Mouse (Mus musculus) adrenal gland (tissue): Measurements from ENCODE around the gene Tnik.

ENCODE experiments used
- intact Hi-C: fragments of 180-260 bp; cut with DNase I; formaldehyde crosslinking; loops from one replicate; pipeline ENCODE4 v1.15.1; 2025

The Tnik gene

DNA sequence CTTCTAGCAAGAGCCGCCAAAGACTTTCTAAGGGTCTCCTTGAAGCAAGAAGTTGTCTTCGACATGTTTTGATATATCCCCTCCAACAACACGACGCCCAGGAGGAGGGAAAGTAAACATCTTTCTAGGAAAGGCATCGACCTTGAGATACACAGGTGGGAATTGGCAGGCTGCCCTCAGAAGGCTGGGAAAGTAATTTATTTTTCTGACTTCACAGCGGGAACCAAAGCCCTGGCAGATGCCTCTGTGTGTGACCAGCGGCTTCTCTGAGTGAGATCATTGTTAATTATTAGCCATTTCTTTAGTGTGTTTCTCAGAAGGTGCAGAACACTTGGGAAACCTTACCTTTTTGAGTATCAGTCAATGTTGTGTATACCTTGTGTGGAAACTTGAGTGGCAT, 328.3 kb downstream of the Tnik start:
- intact Hi-C loops: no loop called here

DNA sequence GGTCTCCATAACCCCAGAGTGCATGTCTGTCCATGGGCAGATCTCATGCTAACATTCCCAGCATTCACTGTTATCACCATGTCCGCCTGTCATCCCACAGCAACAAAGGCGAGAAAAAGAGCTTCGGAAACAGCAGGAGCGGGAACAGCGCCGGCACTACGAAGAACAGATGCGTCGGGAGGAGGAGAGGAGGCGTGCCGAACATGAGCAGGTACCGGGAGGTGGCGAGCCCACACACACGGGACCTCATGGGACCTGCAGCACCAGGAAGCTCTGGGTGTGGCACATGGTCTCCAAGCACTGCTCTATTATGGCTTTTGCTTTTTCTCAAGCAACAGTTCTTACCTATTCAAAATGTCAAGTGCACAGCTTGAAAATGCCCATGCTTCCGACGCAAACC, 330.9 kb downstream of the Tnik start:
- intact Hi-C loops: no loop called here

DNA sequence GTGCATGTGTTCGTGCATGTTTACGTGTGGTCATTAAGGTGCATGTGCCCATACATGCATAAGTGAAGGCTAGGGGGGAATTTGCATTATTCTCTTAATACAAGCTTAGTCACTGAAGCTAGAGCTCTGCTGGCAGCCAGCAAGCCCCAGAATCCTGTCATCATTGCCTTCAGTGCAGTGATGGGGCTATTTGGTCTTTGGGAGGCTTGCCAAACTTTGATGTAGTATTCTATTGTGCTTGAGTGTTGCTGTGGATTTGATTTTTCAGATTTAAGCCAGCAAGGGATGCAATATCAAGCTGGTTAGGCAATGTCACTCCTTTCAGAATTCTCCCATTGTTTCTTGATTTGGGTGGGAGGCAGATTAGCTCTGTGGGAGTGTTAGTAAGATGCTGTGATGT, 336.5 kb downstream of the Tnik start:
- intact Hi-C loops: no loop called here

DNA sequence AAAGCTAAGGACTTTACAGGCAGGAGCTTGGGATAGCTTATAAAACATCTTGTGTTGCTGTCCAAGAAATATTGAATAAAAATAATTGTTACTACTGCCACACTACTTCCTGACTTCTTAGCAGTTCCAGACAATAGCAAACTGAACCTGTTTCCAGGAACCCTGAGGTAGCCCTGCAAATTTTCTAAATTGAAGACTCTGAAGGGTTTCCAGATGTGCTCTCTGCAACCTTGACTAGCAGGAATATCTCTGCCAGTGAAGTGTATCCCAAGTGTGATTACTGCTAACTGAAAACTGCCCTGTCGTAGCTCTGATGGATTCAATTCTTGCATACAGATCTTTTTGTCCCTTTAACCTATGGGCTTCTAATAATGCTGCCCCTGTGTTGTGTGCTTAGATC, 343.7 kb downstream of the Tnik start:
- intact Hi-C loops: no loop called here

DNA sequence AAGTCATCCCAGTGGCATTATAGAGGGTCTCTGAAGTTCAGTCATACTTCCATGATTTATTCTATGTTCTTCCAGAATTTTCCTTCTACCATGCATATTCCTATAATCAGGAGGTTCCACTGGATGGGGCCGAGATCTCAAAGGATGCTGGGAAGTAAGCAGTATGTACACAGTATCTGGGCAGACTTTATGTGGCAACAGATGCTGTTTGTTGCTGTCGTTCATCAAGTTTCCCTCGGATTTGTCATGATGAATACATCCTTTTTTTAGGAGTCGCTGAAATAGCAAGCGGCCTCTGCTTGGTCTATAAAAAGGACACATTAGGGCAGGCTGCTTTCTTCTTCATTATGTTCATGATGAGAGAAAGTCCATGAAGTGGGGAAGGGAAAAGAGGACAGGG, 349.3 kb downstream of the Tnik start:
- intact Hi-C loops: no loop called here

DNA sequence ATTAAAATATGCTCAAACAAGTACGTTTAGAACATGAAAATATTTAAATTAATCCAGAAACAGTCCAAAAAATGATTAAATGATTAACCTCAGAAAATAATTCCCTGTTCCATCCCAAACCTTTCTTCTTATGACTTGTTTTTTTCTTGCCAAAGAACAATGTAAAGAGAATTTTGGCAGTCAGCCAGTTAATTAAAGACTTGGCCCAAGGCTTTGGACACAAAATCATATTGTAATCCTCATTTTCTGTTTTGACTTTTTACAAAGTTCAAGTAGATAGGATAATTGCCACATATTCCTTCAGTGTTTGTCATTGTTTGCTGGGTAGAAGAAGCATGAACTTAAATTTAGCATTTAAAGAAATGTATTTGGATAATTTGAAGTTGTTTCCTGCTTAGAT, 353.4 kb downstream of the Tnik start:
- intact Hi-C loops: no loop called here

DNA sequence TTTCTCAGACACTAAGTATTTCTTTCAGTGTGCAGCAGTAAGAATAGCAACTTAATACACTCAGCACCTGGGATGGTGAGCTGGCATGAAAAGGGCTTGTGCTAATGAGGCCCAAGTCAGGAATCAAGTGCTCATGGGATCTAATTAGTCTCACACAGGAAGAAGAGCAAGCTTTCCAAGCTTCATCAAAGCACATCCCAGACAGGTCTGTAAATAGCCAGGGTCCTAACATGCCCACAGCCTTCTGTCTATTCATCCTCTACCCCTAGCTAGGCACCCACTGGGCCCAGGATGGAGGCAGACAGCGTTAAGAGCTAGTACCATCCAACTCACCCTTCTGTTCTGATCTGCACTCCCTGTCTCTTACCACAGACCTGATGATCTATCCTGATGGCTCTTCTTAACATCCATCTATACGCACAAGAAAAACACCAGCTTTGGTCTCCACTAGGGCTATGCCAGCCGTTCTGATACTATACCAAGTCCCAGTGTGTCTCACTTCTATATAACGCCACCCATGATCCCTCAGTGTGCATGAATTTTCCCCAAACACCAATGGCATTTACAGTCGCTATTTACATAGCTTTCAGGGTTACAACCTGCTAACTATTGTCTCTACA, 354.1 kb downstream of the Tnik start:
- intact Hi-C loops: no loop called here

DNA sequence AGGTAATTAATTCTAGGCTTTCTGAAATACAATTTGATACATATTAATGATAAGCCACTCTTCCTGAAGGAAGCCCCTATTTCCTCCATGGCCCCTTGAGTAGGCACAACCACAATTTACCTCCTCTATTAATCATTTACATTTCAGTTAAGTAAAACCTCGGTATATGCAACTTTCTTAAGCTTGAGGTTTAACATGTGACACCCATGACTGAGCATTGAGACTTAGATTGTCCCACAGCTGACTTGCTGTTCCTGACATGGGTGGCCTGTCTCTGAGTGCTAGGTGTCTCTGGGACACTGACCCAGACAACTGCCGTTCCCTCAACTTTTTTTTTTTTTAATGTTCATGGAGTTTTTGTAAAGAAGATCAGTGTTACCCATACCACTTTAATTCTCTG, 358.8 kb downstream of the Tnik start:
- intact Hi-C loops: no loop called here

DNA sequence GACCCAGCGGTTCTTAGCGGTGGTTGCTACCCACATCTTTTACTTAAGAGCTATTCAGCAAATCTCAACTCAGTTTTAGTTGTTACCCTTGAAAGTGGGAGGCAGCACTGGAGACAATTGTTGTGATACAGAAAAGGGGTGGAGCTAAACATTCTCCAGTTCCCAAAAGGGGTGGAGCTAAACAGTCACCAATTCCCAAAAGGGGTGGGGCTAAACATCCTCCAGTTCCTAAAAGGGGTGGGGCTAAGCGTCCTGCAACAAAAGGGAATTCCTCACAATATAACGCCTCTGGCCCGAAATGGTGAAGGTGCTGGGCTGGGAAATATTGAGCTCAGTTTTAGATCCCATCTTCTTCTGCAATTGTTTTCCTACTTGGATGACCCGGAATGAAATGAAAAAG, 363.8 kb downstream of the Tnik start:
- intact Hi-C loops: no loop called here

DNA sequence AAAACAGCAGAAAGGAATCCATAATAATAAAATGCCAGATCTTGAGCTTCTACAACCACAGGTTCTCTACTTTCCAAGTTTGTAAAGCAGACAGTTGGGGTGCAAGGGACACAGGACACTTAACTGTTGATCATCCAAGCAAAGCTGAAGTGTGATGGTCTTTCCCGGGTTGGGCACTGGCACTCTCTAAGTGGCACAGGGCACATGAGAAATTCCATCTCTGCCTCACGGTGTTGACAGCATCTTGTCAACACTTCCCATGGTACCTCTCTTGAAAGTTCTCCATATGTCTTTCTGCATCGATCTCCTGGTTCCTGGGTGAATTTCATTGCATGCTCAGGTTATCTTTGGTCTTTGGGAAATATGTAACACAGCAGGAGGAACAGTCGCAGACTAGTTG, 373.8 kb downstream of the Tnik start:
- intact Hi-C loops: no loop called here

DNA sequence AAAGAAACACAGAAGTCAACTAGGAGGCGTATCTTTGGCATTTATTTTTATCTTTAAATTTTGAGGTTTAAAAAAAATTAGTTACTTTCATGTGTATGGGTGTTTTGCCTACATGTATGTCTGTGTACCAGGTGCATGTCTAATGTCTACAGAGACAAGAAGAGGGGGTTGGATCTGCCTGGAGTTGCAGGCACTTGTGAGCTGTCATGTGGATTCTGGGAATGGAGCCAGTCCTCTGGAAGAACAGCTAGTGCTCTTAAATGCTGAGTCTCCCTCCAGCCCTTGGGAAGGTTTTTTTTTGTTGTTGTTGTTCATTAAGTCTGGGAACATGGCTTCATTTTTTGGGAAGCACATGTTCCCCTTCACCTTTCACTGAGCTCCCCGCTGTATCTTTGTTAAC, 375.9 kb downstream of the Tnik start:
- intact Hi-C loops: no loop called here

DNA sequence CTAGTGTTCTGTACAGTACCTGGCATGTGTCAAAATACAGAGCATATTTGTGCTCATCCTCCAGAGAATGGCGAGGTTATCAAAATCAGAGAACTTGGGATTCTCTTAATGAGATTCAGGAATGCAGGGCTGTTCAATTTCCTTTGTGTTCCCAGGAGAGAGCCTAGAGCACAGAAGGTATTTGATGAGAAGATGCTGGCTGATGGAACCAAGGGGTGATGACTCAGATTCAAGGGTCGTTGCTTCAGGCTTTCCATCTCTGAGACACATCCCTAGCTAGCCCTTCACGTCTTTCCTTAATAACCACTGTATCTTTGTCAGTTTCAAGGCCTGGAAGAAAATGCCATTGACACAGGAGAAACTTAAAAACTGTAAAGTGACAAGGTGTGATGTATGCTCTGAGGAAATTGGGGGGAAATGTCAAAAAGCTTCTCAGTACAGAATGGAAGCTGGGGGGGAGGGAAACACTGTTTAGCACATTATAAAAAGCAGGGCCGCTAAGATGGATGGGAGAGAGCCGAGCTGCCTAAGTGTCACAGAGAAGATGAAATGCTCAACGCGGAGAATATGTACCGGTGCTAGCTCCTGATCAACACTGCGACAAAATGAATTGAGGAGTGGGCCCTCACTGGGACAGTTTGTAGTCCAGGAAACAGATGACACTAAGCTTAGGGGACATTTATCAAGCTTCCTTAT, 380.4 kb downstream of the Tnik start:
- intact Hi-C loops: no loop called here

DNA sequence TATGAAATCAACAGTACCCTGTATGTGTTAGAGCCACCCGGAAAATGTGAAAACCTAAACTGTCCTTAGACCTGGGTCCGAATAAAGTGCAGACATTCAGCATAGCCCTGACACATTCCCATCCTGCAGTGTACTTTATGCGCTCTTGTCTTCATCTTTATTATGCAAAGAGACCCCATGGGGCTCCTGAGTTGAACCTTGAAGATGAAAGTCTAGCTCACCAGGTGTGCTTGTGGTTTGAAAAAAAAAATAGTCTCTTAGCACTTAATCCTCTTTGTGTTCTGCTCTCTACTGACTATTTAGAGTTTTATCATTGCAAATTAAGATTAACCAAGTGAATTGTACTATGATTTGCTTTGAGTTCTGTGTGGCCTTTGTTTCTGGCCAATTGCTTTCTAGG, 389.6 kb downstream of the Tnik start:
- intact Hi-C loops: no loop called here

DNA sequence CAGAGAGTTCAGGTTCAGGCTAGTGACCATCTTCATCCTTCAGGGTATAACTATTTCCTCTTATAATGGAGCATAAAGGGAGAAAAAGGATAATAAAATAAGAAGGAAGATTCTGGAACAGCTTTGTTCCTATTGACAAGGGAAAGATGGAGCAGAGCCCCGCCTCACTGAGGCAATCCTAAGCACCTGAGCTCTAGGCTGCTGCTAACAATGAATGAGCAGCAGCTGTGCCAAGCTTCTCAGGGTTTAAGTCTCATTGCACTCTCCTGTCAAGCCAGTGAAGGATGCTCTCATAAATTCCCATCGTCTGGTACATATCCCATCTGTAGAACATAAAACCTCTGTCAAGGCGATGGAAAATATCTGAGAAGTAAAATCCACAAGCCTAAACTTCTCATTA, 390.0 kb downstream of the Tnik start:
- intact Hi-C loops: no loop called here

DNA sequence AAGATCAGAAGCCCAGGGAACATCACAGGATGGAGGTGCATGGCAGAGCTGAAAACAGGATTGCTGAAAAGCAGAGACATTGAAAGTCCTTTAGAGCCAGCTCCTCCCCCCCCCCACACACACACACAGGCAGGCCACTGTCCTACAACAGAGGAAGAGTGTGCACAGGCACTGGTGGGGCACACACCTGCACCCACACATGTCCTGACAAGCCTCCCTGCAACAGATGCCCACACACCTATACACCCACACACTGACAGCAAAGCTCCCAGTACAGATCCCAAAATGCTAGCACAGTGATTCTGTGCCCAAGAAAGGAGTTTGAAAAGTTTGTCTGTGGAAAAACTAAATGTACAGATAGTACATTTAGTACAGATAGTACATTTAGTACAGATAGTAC, 391.7 kb downstream of the Tnik start:
- intact Hi-C loops: no loop called here

DNA sequence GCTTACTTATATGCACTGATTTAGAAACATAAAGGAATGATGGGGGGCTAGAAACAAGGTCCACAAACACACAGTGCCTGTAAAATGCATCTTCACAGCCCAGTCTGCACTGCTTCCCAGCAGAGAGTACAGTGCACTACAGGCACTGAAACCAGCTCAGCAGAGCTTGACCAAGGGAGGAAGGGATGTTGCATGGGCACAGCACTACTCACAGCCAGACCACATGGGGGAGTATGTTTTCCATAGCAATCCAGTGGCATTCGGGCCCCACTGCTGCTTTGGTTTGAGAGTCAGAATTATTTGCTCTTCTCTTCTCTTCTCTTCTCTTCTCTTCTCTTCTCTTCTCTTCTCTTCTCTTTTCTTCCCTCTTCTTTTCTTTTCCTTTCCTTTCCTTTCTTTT, 395.3 kb downstream of the Tnik start:
- intact Hi-C loops: no loop called here

DNA sequence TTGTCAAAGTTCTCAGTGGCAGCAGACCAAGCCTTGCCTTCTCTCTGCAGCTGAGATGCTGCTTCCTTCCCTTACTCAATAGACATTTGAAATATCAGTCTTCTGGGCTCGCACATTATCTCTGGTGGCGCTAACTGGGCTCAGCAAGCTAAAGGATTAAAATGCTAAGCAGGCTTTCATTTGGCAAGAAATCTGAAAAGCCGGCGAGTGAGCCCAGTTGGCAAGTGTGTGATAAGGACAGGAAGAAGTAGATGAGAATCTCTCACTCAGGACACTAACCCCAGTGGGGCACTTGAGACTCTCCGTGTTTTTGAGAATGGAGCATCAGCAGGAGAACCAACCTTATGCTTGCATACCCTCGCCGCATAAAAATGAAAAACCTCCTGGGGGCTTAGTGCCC, 417.8 kb downstream of the Tnik start:
- intact Hi-C loops: no loop called here

DNA sequence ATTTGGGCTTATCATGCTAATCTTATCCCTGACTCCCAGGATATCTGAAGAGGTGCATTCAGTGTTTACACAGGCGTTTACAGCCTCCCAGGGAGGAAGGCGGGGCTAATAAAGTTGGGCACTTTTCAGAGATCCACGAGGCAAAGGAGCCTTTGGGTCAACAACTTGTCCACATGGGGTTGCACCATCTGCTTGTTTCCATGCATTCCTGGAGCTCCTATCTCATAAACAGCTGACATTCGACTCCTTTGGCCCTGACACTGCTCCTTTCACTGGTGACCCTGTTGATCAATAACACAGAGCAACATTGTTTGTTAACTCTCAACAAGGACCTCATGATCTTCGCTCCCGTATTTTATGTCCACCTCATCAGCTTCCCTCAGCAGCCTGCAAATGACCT, 418.9 kb downstream of the Tnik start:
- intact Hi-C loops: no loop called here

DNA sequence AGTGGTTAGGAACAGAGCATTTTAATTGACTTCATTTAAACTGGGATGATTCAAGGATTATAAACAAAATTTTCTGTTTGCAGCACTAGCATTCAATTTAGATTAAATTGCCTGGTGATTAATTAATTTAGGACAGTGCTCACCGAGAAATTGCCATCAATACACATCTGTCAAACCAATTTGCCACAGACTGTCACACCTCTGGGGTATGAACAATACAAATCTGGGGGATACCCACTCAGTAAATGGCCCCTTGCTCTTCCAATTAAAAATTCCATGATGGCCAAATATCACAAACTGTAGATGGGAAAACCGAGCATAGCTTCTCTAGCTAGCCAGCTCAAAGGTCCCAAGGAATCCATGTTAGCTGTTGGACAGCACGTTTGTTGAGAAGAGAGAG, 419.4 kb downstream of the Tnik start:
- intact Hi-C loops: no loop called here

DNA sequence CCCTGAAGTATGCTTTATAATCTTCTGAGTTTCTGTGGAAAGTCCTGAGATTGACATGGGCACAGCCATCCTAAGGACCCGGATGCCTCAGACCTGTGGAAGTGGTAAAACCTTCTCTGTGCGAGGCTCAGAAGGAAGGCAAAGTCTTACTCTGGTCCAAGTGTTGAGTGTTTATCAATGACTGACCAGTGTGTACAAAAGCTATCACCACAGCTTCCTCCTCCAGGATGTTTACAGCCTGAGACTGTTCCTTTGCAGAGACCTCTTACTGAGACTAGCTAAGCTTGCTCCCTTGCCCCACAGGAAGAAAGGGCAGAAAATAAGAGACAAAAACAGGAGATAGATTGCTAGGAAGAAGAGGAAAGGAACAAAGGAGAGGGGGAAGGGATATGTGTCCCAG, 422.5 kb downstream of the Tnik start:
- intact Hi-C loops: no loop called here

DNA sequence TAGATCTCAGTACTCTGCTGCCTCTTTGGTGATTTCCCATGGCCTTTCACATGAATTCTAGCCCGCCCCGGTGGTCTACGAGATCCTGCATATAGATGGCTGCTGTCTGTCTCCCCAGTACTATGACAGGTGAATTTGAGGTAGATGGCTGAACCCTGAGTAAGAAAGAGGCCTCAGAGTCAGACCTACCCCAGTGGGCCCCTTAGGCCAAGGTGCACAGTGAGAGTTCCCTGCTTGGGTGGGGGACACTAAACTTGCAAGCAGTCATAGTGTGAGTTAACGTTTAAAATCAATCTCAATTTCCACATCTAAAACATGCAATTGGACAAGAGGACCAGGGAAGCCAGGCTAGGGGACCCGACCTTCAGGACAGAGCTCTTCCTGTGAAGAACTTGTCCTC, 431.8 kb downstream of the Tnik start:
- intact Hi-C loops: no loop called here

DNA sequence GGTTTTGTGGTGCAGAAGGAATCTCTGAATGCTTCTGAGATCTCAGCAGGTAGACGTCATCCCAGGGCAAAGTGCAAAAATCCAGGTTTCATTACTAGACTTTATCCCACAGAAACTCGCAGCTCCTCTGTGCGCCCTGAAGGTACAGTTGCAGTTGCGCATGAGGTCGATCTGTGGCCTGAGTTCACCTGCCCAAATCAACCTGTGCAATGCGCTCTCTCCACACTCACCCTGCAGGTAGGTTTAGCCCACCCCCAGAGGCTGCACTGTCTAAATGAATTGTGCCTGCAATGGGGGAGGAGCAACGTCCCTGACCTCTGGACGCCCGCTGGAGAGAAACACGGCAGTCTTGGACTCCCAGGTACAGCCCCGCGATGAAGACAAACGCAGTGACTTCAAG, 432.6 kb downstream of the Tnik start:
- intact Hi-C loops: no loop called here

DNA sequence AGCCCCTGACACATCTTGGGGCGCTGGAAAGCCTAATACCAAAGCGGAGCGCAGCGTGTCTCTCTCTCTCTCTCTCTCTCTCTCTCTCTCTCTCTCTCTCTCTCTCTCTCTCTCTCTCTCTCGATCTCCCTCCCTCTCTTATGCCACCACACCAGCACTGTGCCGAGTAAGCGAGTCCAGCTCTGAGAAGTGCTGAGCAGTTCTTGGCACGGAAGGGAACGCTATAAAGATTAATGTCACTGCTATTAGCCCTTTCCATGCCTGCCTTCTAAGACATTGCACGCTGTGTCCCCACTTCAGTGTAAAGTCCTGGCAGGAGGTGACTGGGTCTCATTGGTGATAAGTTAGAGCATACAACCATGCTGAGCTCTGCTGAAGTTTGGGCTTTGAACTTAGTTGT, 433.1 kb downstream of the Tnik start:
- intact Hi-C loops: no loop called here

DNA sequence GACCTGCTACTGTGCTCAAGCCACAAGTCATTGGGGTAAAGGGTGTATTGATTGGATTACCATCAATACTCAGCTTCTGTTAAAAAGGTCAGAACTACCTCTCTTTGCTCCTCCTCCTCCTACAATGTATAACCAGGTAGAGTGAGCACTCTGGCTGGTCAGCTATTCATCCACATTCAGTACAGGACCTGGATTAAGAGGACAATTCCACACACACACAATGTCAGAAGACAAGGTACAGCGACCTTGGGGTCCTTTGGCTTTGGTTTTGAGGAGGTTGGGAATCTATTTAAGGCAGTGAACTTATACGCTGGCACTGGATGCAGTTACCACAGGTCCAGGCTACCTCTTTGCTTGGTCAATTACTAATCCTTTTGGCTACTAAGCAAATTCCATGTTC, 434.8 kb downstream of the Tnik start, which contains the start of gene Slc2a2:
Slc2a2 (plus strand) TSS at position 107 of the 400 bp plus-strand sequence.
- intact Hi-C loops: no loop called here
